Mouse (Mus musculus): Measurements from ENCODE around the gene Rs1. TPM values are rescaled to one million over a fixed set of nuclear protein-coding genes. Genes with fewer than 3 reads are reported as not detected.

Gene Rs1
- polyA plus RNA-seq, 1 experiment from 2014 or later: not detected

GRCm38 (mm10) chrX:160804409-160805150 lies 36.8 kb downstream of the Rs1 start:
- CTCF ChIA-PET: no interaction called here
- TF ChIP-seq CTCF (IDR thresholded peaks at IDR 0.05): no peak
- DNase-seq (ENCODE audit: low read depth, low spot score) (no peak), ATAC-seq (no peak)
- POLR2A ChIA-PET: interaction anchor here (0.6 kb wide), 1 partner anchor 14 kb away, joined by 3 read pairs; no protein-coding TSS in a partner anchor
- in situ Hi-C loops (cut with MboI; ENCODE audit: low pct_unique_long_range_greater_than_20kb): no loop called here
- H3K27me3 ChIP-seq: no peaks in the 10 kb centered on the region

- ChIA-PET POLR2A (no interaction called here), CTCF (no interaction called here)
- ATAC-seq (no peak), DNase-seq (ENCODE audit: low read depth, low spot score) (no peak)
- TF ChIP-seq CTCF (IDR thresholded peaks at IDR 0.05): no peak
- in situ Hi-C loops (cut with MboI; ENCODE audit: low pct_unique_long_range_greater_than_20kb): no loop called here
- H3K27me3 ChIP-seq: peaks cover 24% of the 10 kb centered on the region
These were observed 40.4 kb downstream of the Rs1 start for GRCm38 (mm10) chrX:160808226-160808625.

Other genes starting within 250 kb of the Rs1 start
- 0.05 TPM for gene Ppef1, start 32.2 kb upstream of the Rs1 start, polyA plus RNA-seq (2021)
- gene Gja6, start 139.0 kb downstream of the Rs1 start, polyA plus RNA-seq (2021): 0.08 TPM
- gene Cdkl5, start 226.7 kb downstream of the Rs1 start, polyA plus RNA-seq (2021): 6.9 TPM